ENCODE assay signal across 8 mouse cellular contexts in genomic region chr6:49319595-49320315, GRCm38 (mm10). TPM values are rescaled to one million over a fixed set of nuclear protein-coding genes. Genes with fewer than 3 reads are reported as not detected.
A peak's percentile ranks its signal among the peaks of the same experiment; 100 is the strongest.
DNase-seq lines count a peak whose midpoint lies in the region; ATAC-seq lines count a peak whose summit lies in the region.

No protein-coding gene starts in this region.

- DNase-seq in kidney, postnatal 4 days, result no peak
- DNase-seq in Muller cell, postnatal 12 days (ENCODE audit: inconsistent ontology term), result peak; percentile 10
- DNase-seq in fibroblast of lung, adult 2 months (ENCODE audit: low read depth), result peak; percentile 26
- DNase-seq in retina, postnatal 1 day, result peak; percentile 63
- DNase-seq in thymus, postnatal 10 days (ENCODE audit: low spot score in 2 of 2), result no peak
- DNase-seq in spleen, postnatal 36 days (ENCODE audit: low spot score in 2 of 2), result no peak

- H3K9ac ChIP-seq in kidney, embryonic 16.5 days (replicated peaks; ENCODE audit: low read length), result peak overlapping the region; percentile 81
- H3K9ac ChIP-seq in liver, embryonic 12.5 days, result peak overlapping the region; percentile 79

- ATAC-seq in kidney, embryonic 16.5 days (ENCODE audit: low FRiP score, low TSS enrichment), result peak; percentile 21; the same call in 1 of the 2 replicates
- no peak for ATAC-seq in liver, embryonic 12.5 days

- H3K4me3 ChIP-seq in kidney, embryonic 16.5 days (ENCODE audit: low read length), result peak overlapping the region; percentile 72
- H3K4me3 ChIP-seq in liver, embryonic 12.5 days, result peak overlapping the region; percentile 76

- no peaks in the 10 kb centered on the region for H3K27me3 ChIP-seq in kidney, embryonic 16.5 days (ENCODE audit: insufficient read depth, low read length)
- H3K27me3 ChIP-seq in liver, embryonic 12.5 days (replicated peaks), result 0 out of 2 replicates have a peak, but pooled peaks cover 1% of the 10 kb centered on the region

- peaks cover 11% of the 10 kb centered on the region for H3K4me1 ChIP-seq in kidney, embryonic 16.5 days (ENCODE audit: insufficient read depth, low read length)
- peaks cover 23% of the 10 kb centered on the region for H3K4me1 ChIP-seq in liver, embryonic 12.5 days

- peak overlapping the region; percentile 80 for H3K27ac ChIP-seq in kidney, embryonic 16.5 days (ENCODE audit: low read length)
- H3K27ac ChIP-seq in liver, embryonic 12.5 days, result peak overlapping the region; percentile 80

- no peaks in the 10 kb centered on the region for H3K9me3 ChIP-seq in kidney, embryonic 16.5 days (ENCODE audit: low read length)
- no peaks in the 10 kb centered on the region for H3K9me3 ChIP-seq in liver, embryonic 12.5 days (replicated peaks)

- H3K4me2 ChIP-seq in kidney, embryonic 16.5 days (replicated peaks; ENCODE audit: low read depth, low read length), result peak overlapping the region; percentile 85
- peak overlapping the region; percentile 90 for H3K4me2 ChIP-seq in liver, embryonic 12.5 days

- WGBS in kidney, embryonic 16.5 days, result 9% methylated on average over 13 of the region's 13 CpGs
- 15% methylated on average over 13 of the region's 13 CpGs for WGBS in liver, embryonic 12.5 days (ENCODE audit: insufficient replicate concordance)

- no peaks in the 10 kb centered on the region for H3K36me3 ChIP-seq in kidney, embryonic 16.5 days (ENCODE audit: insufficient read depth, low read length)
- H3K36me3 ChIP-seq in liver, embryonic 12.5 days, result no peaks in the 10 kb centered on the region

RNA-seq across cellular contexts. Expression of gene Ccdc126, which starts 0.7 kb away (rescaled TPM):
- 11.6 and 13.2 TPM in 2 replicates for polyA plus RNA-seq in kidney, embryonic 16.5 days (2015; fragmentation: Nextera tagmentation; extraction: Ambion mirVana)
- 3.2 and 4.3 TPM in 2 replicates for polyA plus RNA-seq in liver, embryonic 12.5 days (2016; fragmentation: Nextera tagmentation; extraction: Ambion mirVana)

RNA-seq across cellular contexts. Expression of gene Fam221a, which starts 47.8 kb away (rescaled TPM):
- polyA plus RNA-seq in kidney, embryonic 16.5 days (2015; fragmentation: Nextera tagmentation; extraction: Ambion mirVana), result 6.0 and 6.2 TPM in 2 replicates
- 3.3 TPM in 2 replicates for polyA plus RNA-seq in liver, embryonic 12.5 days (2016; fragmentation: Nextera tagmentation; extraction: Ambion mirVana)

RNA-seq across cellular contexts. Expression of gene Tra2a, which starts 55.9 kb away (rescaled TPM):
- polyA plus RNA-seq in kidney, embryonic 16.5 days (2015; fragmentation: Nextera tagmentation; extraction: Ambion mirVana), result 121 and 125 TPM in 2 replicates
- polyA plus RNA-seq in liver, embryonic 12.5 days (2016; fragmentation: Nextera tagmentation; extraction: Ambion mirVana), result 57.7 and 63.0 TPM in 2 replicates

Comparison
In these comparisons a context has a peak if more than half of its experiments do, and no peak if none do; other contexts are left out.
1. DNase-seq: peak in Muller cell, postnatal 12 days (single experiment), fibroblast of lung, adult 2 months (single experiment) and retina, postnatal 1 day (single experiment); none in kidney, postnatal 4 days (0 of 2), thymus, postnatal 10 days (0 of 2) and spleen, postnatal 36 days (0 of 2).